Mouse (Mus musculus) olfactory bulb, adult 2 months (tissue): ENCODE measurements at regions not wholly inside any gene's neighbourhood (a gene's known extent, or its start where the extent isn't known, plus 50 kb on each side); places are given as distances from the start of the nearest gene placed in this dataset.

ENCODE experiments used
- CTCF ChIP-seq: fragments of 200-500 bp; IDR thresholded peaks from 2 replicates; pipeline ENCODE4 v1.5.1; 2012; ENCODE audit warnings: low read depth, mild to moderate bottlenecking, low read length, moderate library complexity; ENCODE audit not compliant: insufficient read depth
- POLR2A ChIP-seq: fragments of 200-500 bp; IDR thresholded peaks from 2 replicates; pipeline ENCODE4 v1.6.1; 2012; ENCODE audit warnings: mild to moderate bottlenecking, low read depth, low read length, moderate library complexity; ENCODE audit not compliant: insufficient read depth

GRCm38 (mm10) chr10:67383802-67384567 lies 98.9 kb upstream of the Nrbf2 start:
- no peak for TF ChIP-seq CTCF
- no peak for TF ChIP-seq POLR2A
